21 mouse cellular contexts compared by ENCODE assay signal in the genomic region with DNA sequence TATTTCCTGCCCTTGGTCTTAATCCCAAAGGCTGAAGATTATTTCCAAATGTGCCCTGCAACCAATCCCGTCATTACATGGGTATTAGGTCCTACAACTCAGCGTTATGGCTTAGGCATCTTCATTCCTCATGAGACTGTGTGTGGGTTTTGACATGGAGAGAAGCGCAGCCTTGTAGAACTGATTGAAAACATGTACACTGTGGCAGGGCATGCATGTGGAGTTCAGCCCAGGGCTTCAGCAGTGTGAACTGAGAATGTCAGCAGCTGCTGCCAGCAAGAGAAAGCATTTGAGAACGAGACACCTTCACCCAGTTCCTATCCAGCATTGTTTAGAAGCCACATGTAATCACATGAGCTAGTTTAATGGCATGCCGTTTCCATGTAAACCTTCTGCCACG.
DNase-seq lines count a peak whose midpoint lies in the region; ATAC-seq and TF ChIP-seq lines count a peak whose summit lies in the region.
"Had no signal": no experiment of that assay in that cellular context is flagged by ENCODE, and none has a peak within 500 bp of the region (broad histone marks: within the 10 kb centered on the region; RNA-seq: fewer than 3 reads in every experiment).

No protein-coding gene starts in this region.

- no peak overlapping the region for H3K9ac ChIP-seq in embryonic facial prominence, embryonic 11.5 days (replicated peaks; ENCODE audit: low read length)
- no peak overlapping the region for H3K9ac ChIP-seq in lung, embryonic 14.5 days
- no peak overlapping the region for H3K9ac ChIP-seq in lung, postnatal 0 days (replicated peaks; ENCODE audit: low read depth)
- no peak overlapping the region for H3K9ac ChIP-seq in midbrain, embryonic 14.5 days (replicated peaks; ENCODE audit: low read length)
- H3K9ac ChIP-seq: forebrain, embryonic 12.5 days; forebrain, embryonic 15.5 days; hindbrain, embryonic 12.5 days; hindbrain, embryonic 15.5 days had no signal

- H3K9me3 ChIP-seq in embryonic facial prominence, embryonic 11.5 days (replicated peaks; ENCODE audit: control insufficient read depth, low read length) = no peaks in the 10 kb centered on the region
- H3K9me3 ChIP-seq in embryonic facial prominence, embryonic 10.5 days = no peaks in the 10 kb centered on the region
- no peaks in the 10 kb centered on the region for H3K9me3 ChIP-seq in lung, embryonic 14.5 days (ENCODE audit: low read depth, low read length)
- no peaks in the 10 kb centered on the region for H3K9me3 ChIP-seq in lung, postnatal 0 days (ENCODE audit: low read length)
- no peaks in the 10 kb centered on the region for H3K9me3 ChIP-seq in midbrain, embryonic 14.5 days (ENCODE audit: control insufficient read depth, low read length)
- H3K9me3 ChIP-seq: forebrain, embryonic 12.5 days; forebrain, embryonic 15.5 days; hindbrain, embryonic 12.5 days; hindbrain, embryonic 15.5 days had no signal

- H3K4me3 ChIP-seq in embryonic facial prominence, embryonic 11.5 days (ENCODE audit: low read depth, low read length) = no peak overlapping the region
- no peak overlapping the region for H3K4me3 ChIP-seq in embryonic facial prominence, embryonic 10.5 days
- no peak overlapping the region for H3K4me3 ChIP-seq in lung, embryonic 14.5 days (ENCODE audit: low read depth, low read length)
- no peak overlapping the region for H3K4me3 ChIP-seq in lung, postnatal 0 days (ENCODE audit: low read depth, low read length)
- no peak overlapping the region for H3K4me3 ChIP-seq in midbrain, embryonic 14.5 days (replicated peaks; ENCODE audit: low read depth, low read length)
- H3K4me3 ChIP-seq: erythroblast, embryonic 14.5 days; forebrain, embryonic 12.5 days; forebrain, embryonic 15.5 days; heart, adult 2 months; hindbrain, embryonic 12.5 days; hindbrain, embryonic 15.5 days had no signal

- no peak for ATAC-seq in embryonic facial prominence, embryonic 11.5 days (replicated peaks; ENCODE audit: insufficient number of reproducible peaks, low FRiP score, low TSS enrichment, low read depth)
- no peak for ATAC-seq in lung, embryonic 14.5 days (ENCODE audit: insufficient read depth)
- ATAC-seq in lung, postnatal 0 days = peak; percentile 1; the same call in 1 of the 2 replicates
- no peak for ATAC-seq in midbrain, embryonic 14.5 days (ENCODE audit: low FRiP score, low TSS enrichment)
- ATAC-seq: activated CD4-positive, CD25-positive, alpha-beta regulatory T cell, adult 4 months; forebrain, embryonic 15.5 days had no signal

- H3K4me2 ChIP-seq in embryonic facial prominence, embryonic 11.5 days (ENCODE audit: low read depth, low read length) = no peak overlapping the region
- no peak overlapping the region for H3K4me2 ChIP-seq in lung, embryonic 14.5 days
- H3K4me2 ChIP-seq in lung, postnatal 0 days (replicated peaks; ENCODE audit: low read depth, low read length) = no peak overlapping the region
- H3K4me2 ChIP-seq in midbrain, embryonic 14.5 days (ENCODE audit: low read length) = no peak overlapping the region
- H3K4me2 ChIP-seq: forebrain, embryonic 12.5 days; forebrain, embryonic 15.5 days; heart, embryonic 11.5 days; hindbrain, embryonic 12.5 days; hindbrain, embryonic 15.5 days had no signal

- no peak for TF ChIP-seq EP300 in lung, postnatal 0 days (IDR thresholded peaks at IDR 0.05)

- no peak for TF ChIP-seq CTCF in lung, embryonic 14.5 days (IDR thresholded peaks at IDR 0.05; ENCODE audit: low read depth)
- TF ChIP-seq CTCF in lung, postnatal 0 days (IDR thresholded peaks at IDR 0.05) = no peak

- WGBS in embryonic facial prominence, embryonic 11.5 days = 74% methylated on average over 6 of the region's 6 CpGs
- WGBS in embryonic facial prominence, embryonic 10.5 days = 79% methylated on average over 6 of the region's 6 CpGs
- WGBS in lung, embryonic 14.5 days = 70% methylated on average over 6 of the region's 6 CpGs
- 65% methylated on average over 6 of the region's 6 CpGs for WGBS in lung, postnatal 0 days
- WGBS in midbrain, embryonic 14.5 days = 80% methylated on average over 6 of the region's 6 CpGs

- H3K27me3 ChIP-seq in embryonic facial prominence, embryonic 11.5 days (ENCODE audit: control insufficient read depth, insufficient read depth, low read length) = no peaks in the 10 kb centered on the region
- H3K27me3 ChIP-seq in embryonic facial prominence, embryonic 10.5 days (replicated peaks; ENCODE audit: low read depth, poor library complexity, severe bottlenecking) = no peaks in the 10 kb centered on the region
- no peaks in the 10 kb centered on the region for H3K27me3 ChIP-seq in lung, embryonic 14.5 days (ENCODE audit: insufficient read depth, low read length)
- H3K27me3 ChIP-seq in lung, postnatal 0 days (replicated peaks; ENCODE audit: insufficient read depth, low read length) = no peaks in the 10 kb centered on the region
- no peaks in the 10 kb centered on the region for H3K27me3 ChIP-seq in midbrain, embryonic 14.5 days (ENCODE audit: control insufficient read depth, insufficient read depth, low read length)
- H3K27me3 ChIP-seq: forebrain, embryonic 12.5 days; forebrain, embryonic 15.5 days; hindbrain, embryonic 12.5 days; hindbrain, embryonic 15.5 days had no signal

- DNase-seq in embryonic facial prominence, embryonic 11.5 days (ENCODE audit: low spot score) = peak; percentile 33
- no peak for DNase-seq in embryonic facial prominence, embryonic 10.5 days (ENCODE audit: low spot score)
- DNase-seq in lung, embryonic 14.5 days = no peak
- DNase-seq in lung, postnatal 36 days = no peak
- DNase-seq in lung, postnatal 0 days (ENCODE audit: low spot score) = no peak
- no peak for DNase-seq in lung, postnatal 25 days (ENCODE audit: low spot score)
- no peak for DNase-seq in midbrain, embryonic 14.5 days
- DNase-seq in kidney, adult 9 months = no peak
- DNase-seq: adrenal gland, postnatal 36 days; cerebellum, adult 18-20 months; cerebellum, adult 9-10 months; cerebellum, postnatal 14 days; gastrocnemius, postnatal 25 days; heart, adult 2 months had no signal

- no peaks in the 10 kb centered on the region for H3K36me3 ChIP-seq in embryonic facial prominence, embryonic 11.5 days (replicated peaks; ENCODE audit: control insufficient read depth, insufficient read depth, low read depth, low read length)
- H3K36me3 ChIP-seq in embryonic facial prominence, embryonic 10.5 days (replicated peaks) = no peaks in the 10 kb centered on the region
- H3K36me3 ChIP-seq in lung, embryonic 14.5 days (ENCODE audit: insufficient read depth) = no peaks in the 10 kb centered on the region
- no peaks in the 10 kb centered on the region for H3K36me3 ChIP-seq in lung, postnatal 0 days (ENCODE audit: insufficient read depth, low read length)
- no peaks in the 10 kb centered on the region for H3K36me3 ChIP-seq in midbrain, embryonic 14.5 days (ENCODE audit: control insufficient read depth, insufficient read depth, low read length)
- H3K36me3 ChIP-seq: forebrain, embryonic 12.5 days; forebrain, embryonic 15.5 days; hindbrain, embryonic 12.5 days; hindbrain, embryonic 15.5 days had no signal

- H3K27ac ChIP-seq in embryonic facial prominence, embryonic 11.5 days (replicated peaks; ENCODE audit: low read depth, low read length) = no peak overlapping the region
- no peak overlapping the region for H3K27ac ChIP-seq in embryonic facial prominence, embryonic 10.5 days (replicated peaks)
- peak overlapping the region; percentile 58; the same call in 1 of the 2 replicates for H3K27ac ChIP-seq in lung, embryonic 14.5 days (ENCODE audit: low read depth)
- peak overlapping the region; percentile 69 for H3K27ac ChIP-seq in lung, postnatal 0 days (ENCODE audit: low read length)
- H3K27ac ChIP-seq in midbrain, embryonic 14.5 days (replicated peaks; ENCODE audit: low read depth, low read length) = no peak overlapping the region
- H3K27ac ChIP-seq: forebrain, embryonic 12.5 days; forebrain, embryonic 15.5 days; heart, adult 2 months; hindbrain, embryonic 12.5 days; hindbrain, embryonic 15.5 days had no signal

- H3K4me1 ChIP-seq in embryonic facial prominence, embryonic 11.5 days (ENCODE audit: control insufficient read depth, insufficient read depth, low read length) = no peaks in the 10 kb centered on the region
- peaks cover 7% of the 10 kb centered on the region; the same call in 1 of the 2 replicates for H3K4me1 ChIP-seq in embryonic facial prominence, embryonic 10.5 days
- peaks cover 18% of the 10 kb centered on the region for H3K4me1 ChIP-seq in lung, embryonic 14.5 days (ENCODE audit: insufficient read depth)
- no peaks in the 10 kb centered on the region for H3K4me1 ChIP-seq in lung, postnatal 0 days (ENCODE audit: insufficient read depth, low read depth, low read length)
- no peaks in the 10 kb centered on the region for H3K4me1 ChIP-seq in midbrain, embryonic 14.5 days (ENCODE audit: control insufficient read depth, insufficient read depth, low read length)
- H3K4me1 ChIP-seq: forebrain, embryonic 12.5 days; forebrain, embryonic 15.5 days; hindbrain, embryonic 15.5 days had no signal

Comparison
In these comparisons a context has a peak if more than half of its experiments do, and no peak if none do; other contexts are left out.
1. H3K27ac ChIP-seq: peak in lung, embryonic 14.5 days (single experiment) and lung, postnatal 0 days (single experiment); none in embryonic facial prominence, embryonic 11.5 days (single experiment), embryonic facial prominence, embryonic 10.5 days (single experiment) and midbrain, embryonic 14.5 days (single experiment).